Mouse (Mus musculus): ENCODE measurements around the gene Tmem14c. TPM values are rescaled to one million over a fixed set of nuclear protein-coding genes. Genes with fewer than 3 reads are reported as not detected.
"Not testable (repeated sequence)": the region's sequence is repeated elsewhere in the genome, so short reads cannot be mapped to it uniquely, and the experiment has no call there.

The Tmem14c gene
- total RNA-seq, 2 experiments from 2014 or later = 55.5 to 59.4 TPM

- Histone ChIP-seq H3K4me3 (no peak overlapping the region), H3K27ac (no peak overlapping the region)
- no peak for TF ChIP-seq CTCF (conservative IDR thresholded peaks at IDR 0.05)
- no peak for DNase-seq (ENCODE audit: low spot score in 2 of 2)
Measured at GRCm38 (mm10) chr13:40988418-40988817, 27.7 kb upstream of the Tmem14c start.

DNA sequence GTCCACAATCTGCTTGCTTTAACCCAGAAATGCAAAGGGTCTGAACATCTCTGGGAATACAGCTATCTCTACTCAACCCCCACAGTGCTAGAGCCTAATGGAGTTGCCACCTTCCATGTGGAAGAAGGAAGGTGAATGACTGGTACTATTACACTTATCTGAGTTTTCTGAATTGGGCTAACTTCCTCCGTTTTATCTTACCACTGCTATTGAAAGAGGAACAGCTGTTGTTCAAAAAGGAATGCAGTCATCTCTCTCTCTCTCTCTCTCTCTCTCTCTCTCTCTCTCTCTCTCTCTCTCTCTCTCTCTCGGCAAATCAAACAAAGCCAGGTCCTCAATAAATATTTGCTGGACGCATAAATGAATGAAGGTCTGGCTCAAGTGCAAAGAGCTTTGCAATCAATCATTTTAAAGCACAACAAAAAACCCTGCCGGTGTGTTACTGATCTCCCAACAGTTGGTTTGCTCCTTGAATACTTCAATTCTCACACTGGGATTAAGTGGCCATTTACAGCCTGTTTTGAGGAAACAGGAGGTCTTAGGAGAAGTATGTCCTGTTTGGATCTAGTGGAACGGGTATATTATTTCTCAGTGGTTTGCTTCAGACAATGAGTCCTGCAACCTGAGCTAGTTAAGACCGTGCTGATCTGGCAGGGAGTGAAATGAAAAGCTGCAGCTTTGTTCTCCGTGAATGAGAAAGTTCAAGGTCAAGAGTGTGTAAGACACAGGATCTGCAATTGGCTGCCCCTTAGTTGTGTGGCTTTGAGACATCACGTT is 21.4 kb upstream of the Tmem14c start:
- no peak for TF ChIP-seq CTCF (conservative IDR thresholded peaks at IDR 0.05)
- DNase-seq (ENCODE audit: low spot score in 2 of 2) = no peak
- Histone ChIP-seq H3K4me3 (no peak overlapping the region), H3K27ac (no peak overlapping the region)

DNA sequence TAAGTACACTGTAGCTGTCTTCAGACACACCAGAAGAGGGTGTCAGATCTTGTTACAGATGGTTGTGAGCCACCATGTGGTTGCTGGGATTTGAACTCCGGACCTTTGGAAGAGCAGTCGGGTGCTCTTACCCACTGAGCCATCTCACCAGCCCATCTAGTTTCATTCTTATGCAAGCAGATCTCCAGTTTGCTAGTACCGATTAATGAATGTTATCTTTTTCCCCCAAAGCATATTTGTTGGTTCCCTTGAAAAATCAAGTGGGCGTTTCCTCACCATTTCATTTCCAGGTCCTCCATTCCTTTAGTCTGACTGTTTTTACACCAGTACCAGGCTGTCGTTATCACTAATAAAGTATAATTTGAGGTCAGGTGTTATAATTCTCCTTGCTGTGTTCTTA is 17.6 kb upstream of the Tmem14c start:
- DNase-seq (ENCODE audit: low spot score in 2 of 2); H3K27ac ChIP-seq; H3K4me3 ChIP-seq: not testable (repeated sequence)

GRCm38 (mm10) chr13:41000140-41000925 is 15.8 kb upstream of the Tmem14c start:
- TF ChIP-seq CTCF (conservative IDR thresholded peaks at IDR 0.05) = peak; percentile 78
- peak in 1 of 2 experiments; percentile 53 for DNase-seq (ENCODE audit: low spot score in 2 of 2)
- H3K27ac ChIP-seq = peak overlapping the region; percentile 98
- peak overlapping the region; percentile 78 for H3K4me3 ChIP-seq

DNA sequence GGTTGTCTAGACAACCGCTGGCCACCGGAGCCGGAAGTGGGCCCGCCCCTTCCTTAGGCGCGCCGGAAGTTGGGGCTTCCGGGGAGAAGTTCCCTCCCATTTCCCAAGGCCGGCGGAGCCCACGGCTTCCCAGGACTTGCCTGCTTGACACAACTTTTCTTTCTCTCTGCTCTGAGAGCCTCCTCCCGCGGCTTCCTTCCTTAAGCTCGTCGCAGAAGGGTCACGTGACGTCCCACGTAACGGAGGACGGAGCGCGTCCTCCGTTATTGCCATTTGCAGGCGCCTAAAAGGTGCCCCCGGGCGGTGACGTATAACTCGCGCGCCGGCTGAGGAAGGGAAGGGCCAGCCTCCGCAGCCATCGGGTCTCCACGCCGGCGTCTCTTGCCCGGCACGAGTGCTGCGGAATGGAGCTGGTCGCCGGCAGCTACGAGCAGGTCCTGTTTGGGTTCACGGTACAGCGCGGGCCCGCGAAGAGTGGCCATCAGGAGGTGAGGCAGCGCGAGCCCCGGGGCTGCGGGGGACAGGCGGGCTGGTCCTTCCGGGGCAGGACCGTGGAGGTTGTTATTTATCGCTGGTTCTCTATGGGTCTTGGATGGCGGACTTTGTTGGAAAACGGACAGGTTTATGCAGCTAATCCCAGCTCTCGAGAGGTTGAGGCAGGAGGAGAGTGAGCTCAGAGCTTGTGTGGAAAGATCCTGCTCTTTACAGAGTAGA is 15.0 kb upstream of the Tmem14c start, which contains the start of gene Pak1ip1:
Pak1ip1 (plus strand) TSS at position 98 of the 714 bp plus-strand sequence.
- no peak for TF ChIP-seq CTCF (conservative IDR thresholded peaks at IDR 0.05)
- peak within 1 kb of the TSS; percentile 98 for H3K27ac ChIP-seq
- H3K4me3 ChIP-seq = peak within 1 kb of the TSS; percentile 78
- peak; percentile 92 for DNase-seq (ENCODE audit: low spot score in 2 of 2)

DNA sequence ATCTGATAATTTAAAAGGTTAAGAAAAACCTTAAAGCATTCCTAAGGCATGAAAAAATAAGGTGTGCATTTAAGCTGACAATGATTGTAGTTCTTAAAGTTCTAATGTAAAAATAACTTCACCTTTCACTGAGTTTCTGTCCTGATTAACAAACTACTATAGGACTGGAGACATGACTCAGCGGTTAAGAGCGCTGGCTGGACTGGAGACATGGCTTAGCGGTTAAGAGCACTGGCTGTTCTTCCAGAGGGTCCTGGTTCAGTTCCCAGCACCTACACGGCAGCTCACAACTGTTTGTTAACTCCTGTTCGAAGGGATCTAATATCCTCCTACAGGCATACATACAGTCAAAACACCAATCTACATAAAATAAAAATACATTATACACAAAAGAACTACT is 14.1 kb upstream of the Tmem14c start:
- Histone ChIP-seq H3K27ac (no peak overlapping the region), H3K4me3 (peak overlapping the region; percentile 78)
- no peak for DNase-seq (ENCODE audit: low spot score in 2 of 2)
- TF ChIP-seq CTCF (conservative IDR thresholded peaks at IDR 0.05) = no peak

- no peak for TF ChIP-seq CTCF (conservative IDR thresholded peaks at IDR 0.05)
- Histone ChIP-seq H3K4me3 (no peak overlapping the region), H3K27ac (no peak overlapping the region)
- DNase-seq (ENCODE audit: low spot score in 2 of 2) = no peak
Measured at GRCm38 (mm10) chr13:41006244-41006643, 9.8 kb upstream of the Tmem14c start.

DNA sequence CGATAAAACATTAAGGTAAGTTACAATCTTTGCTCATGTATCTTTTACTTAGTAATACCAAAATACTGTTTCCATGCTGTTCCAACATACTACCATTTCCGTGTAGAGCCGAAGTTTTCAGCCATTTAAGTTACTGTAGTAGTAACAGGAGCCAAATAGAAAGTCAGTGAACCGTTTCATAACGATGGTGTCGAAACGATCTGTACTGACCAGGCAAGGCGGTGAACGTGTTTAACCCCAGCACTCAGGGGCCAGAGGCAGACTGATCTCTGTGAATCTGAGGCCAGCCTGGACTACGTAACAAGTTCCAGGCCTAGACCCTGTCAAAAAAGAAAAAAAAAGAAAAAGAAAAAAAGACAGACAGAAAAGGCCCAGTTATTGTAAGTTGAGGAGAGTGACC is 7.8 kb upstream of the Tmem14c start:
- Histone ChIP-seq H3K27ac (no peak overlapping the region), H3K4me3 (no peak overlapping the region)
- DNase-seq (ENCODE audit: low spot score in 2 of 2) = no peak
- TF ChIP-seq CTCF (conservative IDR thresholded peaks at IDR 0.05) = no peak

DNA sequence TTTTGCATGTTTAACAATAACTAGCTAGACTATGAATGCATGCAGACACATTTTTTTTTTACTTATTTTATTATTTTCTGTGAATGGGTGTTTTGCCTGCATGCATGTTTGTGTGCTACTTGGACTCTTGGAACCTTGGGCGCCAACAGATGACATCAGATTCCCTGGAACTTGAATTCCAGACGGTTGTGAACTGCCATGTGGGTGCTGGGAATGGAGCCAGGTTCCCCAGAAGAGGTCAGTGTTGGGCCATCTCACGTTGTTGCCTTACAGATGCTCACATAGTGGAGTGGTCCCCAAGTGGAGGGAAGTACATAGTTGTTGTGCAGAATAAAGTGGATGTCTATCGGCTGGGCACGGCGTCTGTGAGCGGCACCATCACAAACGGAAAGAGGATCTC is 7.1 kb upstream of the Tmem14c start:
- no peak for TF ChIP-seq CTCF (conservative IDR thresholded peaks at IDR 0.05)
- no peak overlapping the region for H3K27ac ChIP-seq
- DNase-seq (ENCODE audit: low spot score in 2 of 2) = no peak
- no peak overlapping the region for H3K4me3 ChIP-seq

DNA sequence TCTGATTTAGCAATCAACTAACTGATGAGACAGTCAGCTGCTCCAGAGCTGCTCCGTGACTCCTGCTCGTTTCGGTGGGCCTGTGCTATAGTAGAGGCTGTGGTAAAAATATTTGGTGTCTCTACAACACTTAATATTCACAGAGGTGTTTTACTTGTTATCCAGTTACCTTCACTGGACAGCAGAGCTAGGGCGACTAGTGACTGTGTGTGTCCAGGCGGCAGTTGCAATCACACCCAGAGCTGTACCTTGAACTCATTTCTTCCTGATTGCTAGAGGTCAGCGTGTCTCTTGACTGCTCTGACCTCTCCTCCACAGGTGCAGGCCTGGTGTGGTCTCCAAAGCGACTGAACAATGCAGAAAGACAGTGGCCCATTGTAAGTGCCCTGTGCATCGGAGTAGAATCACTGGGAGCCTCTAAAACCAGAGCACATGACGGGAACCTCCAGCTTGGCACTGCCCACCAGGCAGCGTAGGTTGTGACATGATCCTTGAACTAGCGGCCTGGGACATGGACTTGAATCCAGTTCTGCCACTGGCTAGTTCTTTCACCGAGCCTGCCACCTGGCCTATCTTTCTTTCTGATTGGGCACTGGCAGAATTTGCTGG is 809 bp downstream of the Tmem14c start:
- peak overlapping the region; percentile 91 for H3K4me3 ChIP-seq
- no peak for DNase-seq (ENCODE audit: low spot score in 2 of 2)
- H3K27ac ChIP-seq = peak overlapping the region; percentile 92
- no peak for TF ChIP-seq CTCF (conservative IDR thresholded peaks at IDR 0.05)

DNA sequence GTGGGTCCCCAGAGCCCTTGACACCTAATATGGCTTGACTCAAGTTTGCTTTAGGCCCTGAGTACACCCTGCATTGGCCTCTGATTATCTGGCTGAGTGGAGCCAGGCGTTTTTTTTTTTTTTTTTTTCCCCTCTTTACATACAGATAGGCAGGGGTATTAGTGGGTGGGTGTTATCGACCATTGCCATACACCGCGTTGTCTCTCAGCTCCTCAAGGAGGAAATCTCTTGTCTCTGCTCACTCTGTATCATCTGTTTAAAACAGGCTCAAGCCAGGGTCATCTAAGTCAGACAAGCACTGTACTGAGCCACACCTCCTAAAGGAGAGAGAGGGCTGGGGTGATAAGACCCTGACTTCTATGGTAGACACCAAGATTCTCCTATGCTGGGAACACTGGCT is 1.7 kb downstream of the Tmem14c start:
- TF ChIP-seq CTCF (conservative IDR thresholded peaks at IDR 0.05) = no peak
- Histone ChIP-seq H3K4me3 (no peak overlapping the region), H3K27ac (no peak overlapping the region)
- DNase-seq (ENCODE audit: low spot score in 2 of 2) = no peak

GRCm38 (mm10) chr13:41018236-41018635 is 2.1 kb downstream of the Tmem14c start:
- DNase-seq (ENCODE audit: low spot score in 2 of 2) = no peak
- Histone ChIP-seq H3K4me3 (no peak overlapping the region), H3K27ac (no peak overlapping the region)
- TF ChIP-seq CTCF (conservative IDR thresholded peaks at IDR 0.05) = no peak
